Mouse (Mus musculus) hematopoietic stem cell, adult 5-6 weeks (primary cell): ENCODE measurements around the gene Ust. TPM values are rescaled to one million over a fixed set of nuclear protein-coding genes. Genes with fewer than 3 reads are reported as not detected.

Experiments used
- ATAC-seq, 2 experiments: fragments of 125-278 bp in 1 of 2; replicated peaks in 1 of 2; 2 replicates each; pipeline ENCODE4 v1.8.0; 2016 to 2017; ENCODE audit warnings: inconsistent platforms in 2 of 2, mild to moderate bottlenecking in 2 of 2, moderate number of reproducible peaks in 2 of 2, low read depth in 1 of 2, moderate TSS enrichment in 1 of 2; ENCODE audit not compliant: low FRiP score in 2 of 2, poor library complexity in 2 of 2, severe bottlenecking in 2 of 2, insufficient read depth in 1 of 2, low TSS enrichment in 1 of 2
- total RNA-seq: library from RNA; stranded (forward); fragments of 172-1452, 232-1000 nt; gene quantifications from 2 replicates; pipeline ENCODE4 v1.2.3, GENCODE M21; 2017

Ust gene
- total RNA-seq, 1 experiment from 2014 or later, result 0.79 TPM

GRCm38 (mm10) chr10:8216946-8217345 lies 301.7 kb downstream of the Ust start:
- no peak for ATAC-seq

- ATAC-seq, result no peak
These were observed 303.4 kb downstream of the Ust start for GRCm38 (mm10) chr10:8215181-8215580.

- peak; percentile 98 to 99 for ATAC-seq
These were observed 304.7 kb downstream of the Ust start for GRCm38 (mm10) chr10:8213906-8214421.

GRCm38 (mm10) chr10:8213266-8213905 lies 305.2 kb downstream of the Ust start:
- ATAC-seq, result no peak

- ATAC-seq, result no peak
These were observed 305.9 kb downstream of the Ust start for GRCm38 (mm10) chr10:8212611-8213226.

GRCm38 (mm10) chr10:8211694-8212093 lies 306.9 kb downstream of the Ust start:
- no peak for ATAC-seq

- ATAC-seq, result no peak
These were observed 308.3 kb downstream of the Ust start for GRCm38 (mm10) chr10:8210366-8210765.

- no peak for ATAC-seq
These were observed 311.3 kb downstream of the Ust start for GRCm38 (mm10) chr10:8207358-8207757.

- no peak for ATAC-seq
These were observed 314.9 kb downstream of the Ust start for GRCm38 (mm10) chr10:8203681-8204080.

- no peak for ATAC-seq
These were observed 318.8 kb downstream of the Ust start for GRCm38 (mm10) chr10:8199816-8200215.

- no peak for ATAC-seq
These were observed 319.4 kb downstream of the Ust start for GRCm38 (mm10) chr10:8199026-8199756.

GRCm38 (mm10) chr10:8197661-8198060 lies 321.0 kb downstream of the Ust start:
- peak; percentile 20 to 31; a peak in 1 of 4 replicates for ATAC-seq

- ATAC-seq, result peak; percentile 29 to 63; a peak in 3 of 4 replicates
These were observed 322.3 kb downstream of the Ust start for GRCm38 (mm10) chr10:8196300-8196699.

- ATAC-seq, result peak; percentile 19 to 40; a peak in 3 of 4 replicates
These were observed 322.9 kb downstream of the Ust start for GRCm38 (mm10) chr10:8195730-8196129.

GRCm38 (mm10) chr10:8189331-8189981 lies 329.2 kb downstream of the Ust start:
- ATAC-seq, result no peak

- no peak for ATAC-seq
These were observed 333.0 kb downstream of the Ust start for GRCm38 (mm10) chr10:8185586-8185985.

GRCm38 (mm10) chr10:8184711-8185110 lies 333.9 kb downstream of the Ust start:
- ATAC-seq, result peak; percentile 42 to 46; a peak in 1 of 4 replicates

- ATAC-seq, result no peak
These were observed 335.5 kb downstream of the Ust start for GRCm38 (mm10) chr10:8183171-8183570.
